Mouse (Mus musculus) forebrain, embryonic 11.5 days (tissue): Measurements from ENCODE around the gene Enho. TPM values are rescaled to one million over a fixed set of nuclear protein-coding genes. Genes with fewer than 3 reads are reported as not detected.

Source experiments
- ATAC-seq: fragments of 200-750 bp; cut with Nextera tagmentation; replicated peaks from 2 replicates; pipeline ENCODE4 v1.8.0; 2017; ENCODE audit warnings: moderate TSS enrichment; ENCODE audit not compliant: low FRiP score
- DNase-seq: peaks from one replicate; pipeline ENCODE4 v3.0.0-alpha.2; 2017; ENCODE audit warnings: low spot score
- H3K27ac ChIP-seq: fragments of 300-500 bp; sonication (generic); 2 replicates; pipeline ENCODE4 v1.5.1; 2014; ENCODE audit warnings: low read depth, low read length
- H3K27me3 ChIP-seq: fragments of 300-500 bp; sonication (generic); 2 replicates; pipeline ENCODE4 v1.6.1; 2014; ENCODE audit warnings: mild to moderate bottlenecking, low read length, mixed read lengths; ENCODE audit not compliant: control insufficient read depth, insufficient read depth
- H3K36me3 ChIP-seq: fragments of 300-500 bp; sonication (generic); 2 replicates; pipeline ENCODE4 v1.6.1; 2014; ENCODE audit warnings: mild to moderate bottlenecking, low read length, moderate library complexity, mixed read lengths; ENCODE audit not compliant: control insufficient read depth, insufficient read depth
- H3K4me1 ChIP-seq: fragments of 300-500 bp; sonication (generic); replicated peaks from 2 replicates; pipeline ENCODE4 v1.6.1; 2014; ENCODE audit warnings: low read length, mixed read lengths; ENCODE audit not compliant: control insufficient read depth, insufficient read depth
- H3K4me2 ChIP-seq: fragments of 300-500 bp; sonication (generic); 2 replicates; pipeline ENCODE4 v1.6.1; 2014; ENCODE audit warnings: low read depth, mild to moderate bottlenecking, low read length, moderate library complexity, mixed read lengths; ENCODE audit not compliant: severe bottlenecking
- H3K4me3 ChIP-seq: fragments of 300-500 bp; sonication (generic); 2 replicates; pipeline ENCODE4 v1.5.1; 2014; ENCODE audit warnings: low read depth, low read length
- H3K9ac ChIP-seq: fragments of 300-500 bp; sonication (generic); 2 replicates; pipeline ENCODE4 v1.6.1; 2014; ENCODE audit warnings: low read length
- H3K9me3 ChIP-seq: fragments of 300-500 bp; sonication (generic); 2 replicates; pipeline ENCODE4 v1.6.1; 2016; ENCODE audit warnings: low read length, mixed read lengths; ENCODE audit not compliant: control insufficient read depth
- WGBS: fragments of 180-500 bp; shearing (Covaris S2); extraction: QIAGEN DNeasy Blood & Tissue Kit; methylation state at CpG from one replicate; pipeline ENCODE4 v1.1.7; 2014; 5-methylcytosine and 5-hydroxymethylcytosine counted together
- polyA plus RNA-seq: library from polyadenylated mRNA; unstranded; fragments of >200 nt; fragmentation: Nextera tagmentation; extraction: Ambion mirVana; gene quantifications from 2 replicates; pipeline ENCODE4 v1.2.1, GENCODE M21; 2014

Enho gene
- polyA plus RNA-seq, 1 experiment from 2014 or later: 28.1 TPM

DNA sequence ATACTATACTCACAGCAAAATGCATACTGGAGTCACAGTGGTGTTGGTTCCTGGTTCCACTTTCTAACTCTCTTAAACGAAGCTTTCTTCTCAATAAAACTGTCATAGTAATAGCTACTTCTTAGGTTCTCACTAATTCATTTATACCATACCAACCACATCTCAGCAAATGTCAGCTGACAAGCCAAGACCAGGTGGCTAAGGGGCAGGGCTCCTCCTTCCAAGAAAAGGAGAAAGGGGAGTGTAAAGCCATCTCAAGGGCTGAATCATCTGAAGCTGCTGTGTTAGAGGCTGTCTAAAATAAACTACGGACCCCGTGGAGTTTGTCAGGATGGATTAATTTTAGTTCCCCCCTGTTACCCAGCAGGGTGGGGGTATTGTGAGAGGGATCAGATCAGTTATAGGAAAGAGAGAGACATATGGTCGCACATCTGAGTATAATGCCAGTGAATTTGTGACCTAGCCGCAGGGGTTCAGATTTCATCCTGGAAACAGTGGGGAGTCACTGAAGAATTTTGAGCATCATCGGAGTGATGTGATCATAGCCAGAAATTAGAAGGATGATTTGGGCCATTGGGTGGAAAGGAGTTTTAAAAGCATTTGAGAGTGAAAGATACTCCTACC, 1.2 kb upstream of the Enho start:
- no peak for DNase-seq
- Histone ChIP-seq H3K27me3 (no peaks in the 10 kb centered on the region), H3K36me3 (no peaks in the 10 kb centered on the region), H3K9me3 (no peaks in the 10 kb centered on the region), H3K4me2 (no peak overlapping the region), H3K4me3 (no peak overlapping the region), H3K9ac (no peak overlapping the region), H3K27ac (no peak overlapping the region), H3K4me1 (peaks cover 9% of the 10 kb centered on the region; the same call in 1 of the 2 replicates)
- ATAC-seq: no peak
- WGBS: 78% methylated on average over 6 of the region's 6 CpGs

DNA sequence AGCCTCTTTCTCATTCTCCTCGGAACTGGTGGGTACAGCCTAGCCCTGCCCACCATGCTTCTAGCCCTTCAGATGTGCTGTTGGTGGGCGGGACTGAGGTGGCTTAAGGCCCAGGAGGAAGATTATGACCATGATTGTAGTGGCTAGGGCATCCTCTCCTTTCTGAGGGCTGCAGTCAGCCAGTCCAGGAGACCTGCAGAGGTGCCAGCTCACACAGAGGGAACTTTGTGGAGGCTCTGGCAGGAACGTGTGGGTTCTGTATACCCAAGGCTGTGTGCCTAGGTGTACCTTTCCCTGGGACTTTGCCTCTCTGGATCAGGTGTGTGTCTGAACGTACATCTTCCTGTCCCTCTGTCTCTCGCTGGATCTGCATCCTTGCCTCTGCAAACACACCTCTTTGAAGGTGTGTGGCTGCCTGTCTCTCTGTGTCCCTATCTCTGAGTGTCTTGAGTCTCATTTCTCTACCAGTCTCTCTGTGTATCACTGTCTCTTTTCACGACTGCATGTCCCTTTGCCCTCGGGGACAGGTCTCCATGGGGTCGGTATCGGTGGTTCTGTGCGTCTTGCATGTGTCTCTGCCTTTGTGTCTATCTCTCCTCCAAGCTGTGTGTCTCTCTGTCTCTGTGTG, 796 bp downstream of the Enho start:
- Histone ChIP-seq H3K4me1 (peaks cover 9% of the 10 kb centered on the region; the same call in 1 of the 2 replicates), H3K27me3 (no peaks in the 10 kb centered on the region), H3K4me3 (peak overlapping the region; percentile 65), H3K4me2 (peak overlapping the region; percentile 76), H3K36me3 (no peaks in the 10 kb centered on the region), H3K9me3 (no peaks in the 10 kb centered on the region), H3K9ac (peak overlapping the region; percentile 93), H3K27ac (no peak overlapping the region)
- no peak for ATAC-seq
- no peak for DNase-seq
- 8% methylated on average over 10 of the region's 10 CpGs for WGBS

DNA sequence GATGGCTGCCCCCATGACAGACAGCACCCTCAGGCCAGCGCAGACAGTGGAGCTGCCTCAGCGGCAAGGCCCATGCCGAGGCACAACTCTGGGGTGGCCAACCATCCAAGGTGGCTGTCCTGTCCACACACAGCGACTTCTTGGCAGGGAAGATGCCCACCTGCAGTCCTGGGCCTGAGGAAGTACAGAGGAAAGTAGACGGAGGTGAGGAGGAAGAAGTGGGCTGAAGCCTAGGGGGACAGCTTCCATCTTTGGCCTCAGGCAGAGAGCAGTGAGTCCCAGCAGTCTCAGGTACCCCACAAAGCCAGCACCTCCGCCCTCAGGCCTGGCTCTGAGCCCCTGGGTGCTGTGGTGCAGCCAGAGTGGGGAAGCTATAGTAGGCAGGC, 1.3 kb downstream of the Enho start:
- ATAC-seq: no peak
- Histone ChIP-seq H3K36me3 (no peaks in the 10 kb centered on the region), H3K4me1 (peaks cover 9% of the 10 kb centered on the region; the same call in 1 of the 2 replicates), H3K27me3 (no peaks in the 10 kb centered on the region), H3K4me2 (peak overlapping the region; percentile 76), H3K27ac (no peak overlapping the region), H3K4me3 (peak overlapping the region; percentile 65), H3K9me3 (no peaks in the 10 kb centered on the region), H3K9ac (peak overlapping the region; percentile 93; the same call in 1 of the 2 replicates)
- DNase-seq: no peak
- 87% methylated on average over 6 of the region's 6 CpGs for WGBS

DNA sequence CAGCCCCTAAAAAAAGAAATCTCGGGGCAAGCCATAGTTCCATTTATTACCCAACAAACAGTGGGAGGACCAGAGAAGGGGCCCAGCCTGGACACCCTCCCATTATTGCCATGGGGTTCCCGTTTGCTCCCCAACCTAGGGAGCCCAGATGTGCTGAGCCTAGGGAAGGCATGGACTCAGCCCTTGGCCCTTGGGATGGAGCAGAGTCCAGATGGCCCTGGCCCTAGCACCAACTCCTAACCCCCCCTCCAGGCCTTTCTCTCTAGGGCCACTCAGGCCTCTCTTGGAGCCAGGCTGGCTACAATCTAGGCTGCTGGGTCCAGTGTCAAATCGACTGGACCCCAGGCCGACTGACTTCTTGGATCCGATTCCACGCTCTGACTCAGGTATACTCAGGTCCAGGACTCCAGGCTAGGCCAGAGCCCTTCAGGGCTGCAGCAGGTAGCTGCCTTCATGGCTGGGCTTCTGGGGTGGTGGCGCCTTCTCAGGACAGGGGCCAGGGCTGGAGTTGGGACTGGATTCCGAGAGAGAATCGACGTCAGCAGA, 1.9 kb downstream of the Enho start:
- Histone ChIP-seq H3K27me3 (no peaks in the 10 kb centered on the region), H3K4me1 (peaks cover 9% of the 10 kb centered on the region; the same call in 1 of the 2 replicates), H3K27ac (no peak overlapping the region), H3K9ac (no peak overlapping the region), H3K36me3 (no peaks in the 10 kb centered on the region), H3K4me3 (no peak overlapping the region), H3K4me2 (no peak overlapping the region), H3K9me3 (no peaks in the 10 kb centered on the region)
- 94% methylated on average over 10 of the region's 10 CpGs for WGBS
- ATAC-seq (no peak), DNase-seq (no peak)

DNA sequence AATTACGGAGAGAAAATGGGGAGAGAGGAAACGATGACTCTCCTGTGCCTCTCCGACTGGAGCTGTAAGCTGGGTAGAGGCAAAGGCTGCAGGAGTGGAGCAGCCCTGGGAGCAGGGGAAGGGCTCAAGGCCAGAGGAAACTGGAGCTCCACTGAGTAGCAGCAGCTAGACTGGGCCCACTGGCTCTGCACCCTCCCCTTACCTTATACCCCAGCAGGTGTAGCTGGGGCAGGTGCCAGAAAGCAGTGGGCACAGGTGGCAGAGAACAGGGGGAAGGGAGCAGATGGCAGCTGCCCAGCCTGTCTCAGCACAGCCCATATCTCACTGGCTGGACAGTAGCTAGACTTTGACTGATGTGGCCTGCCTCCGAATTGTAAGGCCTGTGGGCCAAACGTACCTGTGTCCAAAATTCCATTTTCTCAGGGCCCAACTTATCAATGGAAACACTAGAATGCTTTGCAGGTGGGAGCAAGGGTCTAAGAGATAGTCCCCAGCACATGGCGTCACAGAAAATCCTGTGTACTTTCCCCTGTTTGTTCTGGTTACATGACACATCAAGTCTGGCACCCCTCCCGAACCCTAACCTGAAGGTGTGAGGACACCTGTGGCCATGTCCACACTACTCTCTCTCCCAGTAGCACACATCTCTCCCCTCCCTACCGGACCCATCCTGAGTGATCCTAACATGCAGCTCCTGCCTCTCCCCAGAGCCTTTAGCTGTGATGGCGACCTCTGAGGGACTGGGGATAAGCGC, 3.1 kb downstream of the Enho start:
- Histone ChIP-seq H3K9ac (no peak overlapping the region), H3K9me3 (no peaks in the 10 kb centered on the region), H3K36me3 (no peaks in the 10 kb centered on the region), H3K4me3 (no peak overlapping the region), H3K27me3 (no peaks in the 10 kb centered on the region; the same call in 1 of the 2 replicates), H3K4me1 (peaks cover 11% of the 10 kb centered on the region; the same call in 1 of the 2 replicates), H3K4me2 (no peak overlapping the region), H3K27ac (no peak overlapping the region)
- DNase-seq (no peak), ATAC-seq (no peak)
- 88% methylated on average over 10 of the region's 10 CpGs for WGBS

DNA sequence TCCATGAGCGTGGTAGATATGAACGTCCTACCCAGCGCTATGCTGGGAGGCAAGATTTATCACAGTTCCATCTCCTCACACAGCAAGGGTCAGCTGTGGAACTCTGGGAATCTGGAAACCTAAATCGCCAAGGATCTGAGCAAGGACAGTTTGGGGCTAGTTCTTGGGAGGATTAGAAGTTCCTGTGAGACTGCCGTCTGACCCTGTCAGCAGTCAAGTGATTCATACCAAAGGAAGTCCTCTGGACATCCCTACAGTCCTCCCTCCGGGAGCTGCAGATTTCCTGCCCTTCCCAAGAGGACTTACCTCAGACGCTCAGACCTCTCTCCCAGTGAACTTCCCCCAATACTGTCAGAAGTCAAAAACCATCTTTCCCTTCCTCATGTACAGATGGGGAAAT, 3.8 kb downstream of the Enho start:
- ATAC-seq (no peak), DNase-seq (no peak)
- H3K9ac ChIP-seq: no peak overlapping the region
- no peaks in the 10 kb centered on the region for H3K9me3 ChIP-seq
- H3K36me3 ChIP-seq: no peaks in the 10 kb centered on the region
- no peak overlapping the region for H3K4me3 ChIP-seq
- H3K27ac ChIP-seq: no peak overlapping the region
- H3K4me2 ChIP-seq: no peak overlapping the region
- 73% methylated on average over 7 of the region's 7 CpGs for WGBS
- H3K4me1 ChIP-seq: peaks cover 18% of the 10 kb centered on the region; the same call in 1 of the 2 replicates
- no peaks in the 10 kb centered on the region; the same call in 1 of the 2 replicates for H3K27me3 ChIP-seq

DNA sequence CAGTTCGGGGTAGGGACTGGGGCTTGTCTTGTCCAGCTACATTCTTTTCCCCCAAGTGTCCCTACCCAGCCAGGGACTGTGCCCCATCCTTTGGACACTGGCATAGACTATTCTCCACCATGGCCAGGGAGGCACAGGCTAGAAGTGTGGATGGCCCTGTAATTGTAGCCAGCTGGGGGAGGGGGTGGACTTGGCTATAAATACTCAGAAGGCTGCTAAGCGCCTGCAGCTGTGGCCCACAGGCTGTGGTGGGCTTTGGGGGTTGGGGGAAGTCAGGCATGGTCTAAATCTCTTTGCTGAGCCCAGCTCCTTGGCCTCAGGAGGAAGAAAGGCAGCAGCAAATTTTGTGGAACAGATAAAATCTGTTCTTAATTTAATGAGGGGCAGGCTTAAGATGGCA, 4.2 kb downstream of the Enho start:
- no peak for DNase-seq
- no peaks in the 10 kb centered on the region; the same call in 1 of the 2 replicates for H3K27me3 ChIP-seq
- WGBS: 60% methylated on average over 2 of the region's 2 CpGs

DNA sequence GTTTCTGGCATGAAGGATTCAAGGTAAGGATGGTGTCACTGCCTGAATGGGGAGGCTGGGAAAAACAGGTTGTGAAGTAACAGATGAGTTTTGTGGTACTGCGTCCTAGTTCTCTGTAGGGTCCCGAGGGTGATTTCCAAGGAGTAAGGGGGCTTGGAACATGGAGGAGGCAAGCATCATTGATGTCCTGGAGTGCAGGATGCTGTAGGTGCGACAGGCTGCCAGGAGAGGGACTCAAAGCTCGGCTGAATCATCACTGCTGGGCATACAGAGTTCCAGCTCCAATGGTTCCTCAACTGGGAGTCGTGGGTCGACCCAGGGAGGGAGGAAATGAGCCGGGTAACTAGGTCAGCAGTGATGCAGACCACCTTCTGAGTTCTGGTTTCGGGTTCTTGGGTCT, 4.9 kb downstream of the Enho start:
- ATAC-seq (no peak), DNase-seq (no peak)
- Histone ChIP-seq H3K9me3 (no peaks in the 10 kb centered on the region), H3K36me3 (no peaks in the 10 kb centered on the region), H3K4me2 (no peak overlapping the region), H3K27ac (no peak overlapping the region), H3K4me3 (no peak overlapping the region), H3K9ac (no peak overlapping the region), H3K4me1 (peaks cover 22% of the 10 kb centered on the region), H3K27me3 (no peaks in the 10 kb centered on the region; the same call in 1 of the 2 replicates)
- 84% methylated on average over 8 of the region's 8 CpGs for WGBS

More for the DNA sequence above, 4.2 kb downstream of the Enho start:
- H3K9me3 ChIP-seq: no peaks in the 10 kb centered on the region
- ATAC-seq: no peak
- no peak overlapping the region for H3K4me2 ChIP-seq
- H3K9ac ChIP-seq: 0 out of 2 replicates have a peak overlapping the region, but pooled peaks have one; percentile 21
- peaks cover 22% of the 10 kb centered on the region for H3K4me1 ChIP-seq
- no peak overlapping the region for H3K27ac ChIP-seq
- no peaks in the 10 kb centered on the region for H3K36me3 ChIP-seq
- no peak overlapping the region for H3K4me3 ChIP-seq
